In genomic region chr13:109985411-109985810, GRCm38 (mm10) we compare ENCODE assay signal across 16 mouse cellular contexts.
A peak's percentile ranks its signal among the peaks of the same experiment; 100 is the strongest.
DNase-seq lines count a peak whose midpoint lies in the region; ATAC-seq lines count a peak whose summit lies in the region.
"Had no signal": no experiment of that assay in that cellular context is flagged by ENCODE, and none has a peak within 500 bp of the region (broad histone marks: within the 10 kb centered on the region; RNA-seq: fewer than 3 reads in every experiment).

No protein-coding gene starts in this region.

- H3K4me3 ChIP-seq in heart, embryonic 15.5 days = no peak overlapping the region
- no peak overlapping the region for H3K4me3 ChIP-seq in embryonic facial prominence, embryonic 10.5 days
- H3K4me3 ChIP-seq: embryonic facial prominence, embryonic 13.5 days; intestine, embryonic 15.5 days had no signal

- H3K27ac ChIP-seq in heart, embryonic 15.5 days = peak overlapping the region; percentile 77
- H3K27ac ChIP-seq in embryonic facial prominence, embryonic 10.5 days (replicated peaks) = no peak overlapping the region
- H3K27ac ChIP-seq: embryonic facial prominence, embryonic 13.5 days; hindbrain, embryonic 14.5 days; intestine, embryonic 15.5 days had no signal

- no peak for ATAC-seq in heart, embryonic 15.5 days (replicated peaks; ENCODE audit: insufficient number of reproducible peaks, insufficient read depth, low FRiP score, low read depth)
- ATAC-seq: intestine, embryonic 15.5 days; liver, postnatal 0 days had no signal

- no peaks in the 10 kb centered on the region for H3K9me3 ChIP-seq in heart, embryonic 15.5 days (replicated peaks)
- no peaks in the 10 kb centered on the region for H3K9me3 ChIP-seq in embryonic facial prominence, embryonic 10.5 days
- H3K9me3 ChIP-seq: embryonic facial prominence, embryonic 13.5 days; intestine, embryonic 15.5 days had no signal

- H3K9ac ChIP-seq in heart, embryonic 15.5 days = no peak overlapping the region
- H3K9ac ChIP-seq: embryonic facial prominence, embryonic 13.5 days; forebrain, postnatal 0 days; hindbrain, embryonic 14.5 days; intestine, embryonic 15.5 days; liver, postnatal 0 days had no signal

- H3K4me1 ChIP-seq in heart, embryonic 15.5 days (replicated peaks) = peaks cover 16% of the 10 kb centered on the region
- no peaks in the 10 kb centered on the region for H3K4me1 ChIP-seq in embryonic facial prominence, embryonic 10.5 days
- H3K4me1 ChIP-seq: intestine, embryonic 15.5 days had no signal

- H3K36me3 ChIP-seq in heart, embryonic 15.5 days = no peaks in the 10 kb centered on the region
- no peaks in the 10 kb centered on the region for H3K36me3 ChIP-seq in embryonic facial prominence, embryonic 10.5 days (replicated peaks)
- H3K36me3 ChIP-seq: embryonic facial prominence, embryonic 13.5 days; intestine, embryonic 15.5 days had no signal

- peak; percentile 5 to 19 for DNase-seq in cerebellum, postnatal 14 days
- DNase-seq in cerebellum, adult 11-12 months = no peak
- DNase-seq in heart, adult 8-10 months (ENCODE audit: low spot score) = peak; percentile 4
- DNase-seq in heart, postnatal 25 days (ENCODE audit: low spot score) = no peak
- peak; percentile 15 for DNase-seq in adipocyte (ENCODE audit: low spot score)
- DNase-seq in lung, postnatal 14 days = no peak
- DNase-seq in embryonic facial prominence, embryonic 10.5 days (ENCODE audit: low spot score) = no peak
- DNase-seq: B cell, adult 2 months; cerebellum, adult 11 months; forebrain, postnatal 0 days; liver; liver, postnatal 0 days had no signal

- H3K27me3 ChIP-seq in heart, embryonic 15.5 days = no peaks in the 10 kb centered on the region
- no peaks in the 10 kb centered on the region for H3K27me3 ChIP-seq in embryonic facial prominence, embryonic 10.5 days (replicated peaks; ENCODE audit: low read depth, poor library complexity, severe bottlenecking)
- H3K27me3 ChIP-seq: embryonic facial prominence, embryonic 13.5 days; intestine, embryonic 15.5 days had no signal

- H3K4me2 ChIP-seq in heart, embryonic 15.5 days = no peak overlapping the region
- H3K4me2 ChIP-seq: embryonic facial prominence, embryonic 13.5 days; hindbrain, embryonic 14.5 days; intestine, embryonic 15.5 days had no signal

- intact Hi-C loops in heart, postnatal 25 days (cut with DNase I) = no loop called here

- 79% methylated on average over 5 of the region's 5 CpGs for WGBS in heart, embryonic 15.5 days
- WGBS in embryonic facial prominence, embryonic 10.5 days = 90% methylated on average over 5 of the region's 5 CpGs

Comparison
In these comparisons a context has a peak if more than half of its experiments do, and no peak if none do; other contexts are left out.
1. DNase-seq: peak in cerebellum, postnatal 14 days (2 of 2), heart, adult 8-10 months (single experiment) and adipocyte (single experiment); none in cerebellum, adult 11-12 months (single experiment), heart, postnatal 25 days (single experiment), lung, postnatal 14 days (single experiment) and embryonic facial prominence, embryonic 10.5 days (single experiment).